Mouse (Mus musculus) gonadal fat pad, adult 2 months (tissue): ENCODE results near the gene Aff1. TPM values are rescaled to one million over a fixed set of nuclear protein-coding genes. Genes with fewer than 3 reads are reported as not detected.

ENCODE experiments used
- DNase-seq: peaks from one replicate; pipeline ENCODE4 v3.0.0-alpha.2; 2012; ENCODE audit warnings: low read depth
- polyA plus RNA-seq: library from polyadenylated mRNA; depleted of rRNA; stranded (reverse); fragments of >200 nt; gene quantifications from 2 replicates; pipeline ENCODE4 v1.2.3, GENCODE M21; 2012

Gene Aff1
- polyA plus RNA-seq, 1 experiment = 13.5 TPM

DNA sequence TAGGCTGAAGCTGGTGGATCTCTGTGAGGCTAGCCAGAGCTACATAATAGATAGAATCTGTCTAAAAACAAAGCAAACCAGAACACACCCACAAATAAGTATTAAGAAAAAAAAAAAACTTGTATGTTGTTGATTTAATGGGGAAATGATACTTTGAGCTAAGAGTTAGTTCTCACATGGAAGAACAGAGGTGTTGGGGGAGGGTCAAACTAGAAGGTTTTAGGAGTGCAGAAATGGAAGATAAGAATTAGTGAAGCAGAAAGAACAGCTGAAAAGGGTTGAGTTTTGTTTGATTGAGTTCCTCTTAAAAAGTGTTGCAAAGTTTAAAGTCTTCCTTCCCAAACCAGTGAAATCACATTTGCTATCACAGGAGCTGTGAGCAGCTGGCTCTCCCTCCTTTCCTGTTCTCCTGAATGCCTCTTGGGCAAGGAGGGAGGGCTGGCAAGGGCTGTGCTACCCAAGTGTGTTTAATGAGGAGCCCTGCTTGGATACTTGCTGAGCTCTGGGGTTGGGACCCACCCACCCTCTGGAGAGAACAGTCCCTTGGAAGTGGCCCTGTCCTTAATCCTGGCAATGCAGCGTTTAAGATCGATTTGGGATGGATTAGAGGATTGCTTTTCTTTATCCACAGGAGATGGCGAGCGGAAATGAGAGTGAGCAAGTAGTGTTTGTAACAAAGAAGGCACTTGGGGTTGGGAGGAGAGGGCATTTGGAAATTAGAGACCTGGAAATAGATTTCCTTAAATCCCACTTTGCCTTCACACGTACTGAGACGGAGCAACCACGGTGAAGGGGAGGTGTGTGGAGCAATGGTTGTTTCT, 57.5 kb downstream of the Aff1 start:
- DNase-seq = no peak

DNA sequence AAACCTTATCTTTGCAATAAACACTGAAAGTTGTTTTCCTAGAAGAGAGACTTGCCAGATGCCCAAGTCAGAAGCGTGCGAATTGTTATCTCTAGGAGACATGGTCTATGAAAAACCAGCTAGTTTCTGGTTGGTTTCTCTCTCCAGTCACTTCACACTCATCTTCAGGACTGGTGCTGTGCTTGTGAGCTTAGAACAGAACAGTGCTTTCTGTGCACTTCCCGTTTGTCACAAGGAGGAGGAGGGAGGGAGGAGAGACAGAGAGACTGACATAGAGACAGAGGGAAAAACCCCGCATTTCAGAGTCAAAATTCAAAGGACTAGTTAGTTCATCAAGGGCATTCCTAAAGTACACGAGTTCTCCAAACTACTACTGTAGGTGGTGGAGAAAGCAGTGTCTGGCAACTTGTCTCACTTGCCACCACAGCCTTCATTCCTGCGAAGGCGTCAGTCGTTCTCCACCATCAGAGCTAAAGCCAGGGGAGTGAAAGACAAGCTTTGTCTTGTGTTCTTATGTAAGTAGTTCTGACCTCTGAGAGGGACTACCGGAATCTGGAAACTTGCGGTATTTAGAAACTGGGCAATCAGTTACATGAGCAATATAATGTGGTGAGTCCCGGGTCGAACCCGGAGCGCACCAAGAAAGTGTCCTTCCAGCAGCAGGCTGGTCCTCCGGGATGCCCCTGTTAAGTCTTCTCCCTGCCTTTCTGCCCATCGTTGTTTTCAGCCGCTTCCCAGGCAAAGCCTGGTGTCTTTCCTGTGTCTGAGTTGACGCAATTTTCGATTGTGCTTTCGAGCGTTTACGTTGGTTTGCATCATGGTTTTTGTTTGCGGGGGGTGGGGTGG, 60.7 kb downstream of the Aff1 start:
- no peak for DNase-seq

DNA sequence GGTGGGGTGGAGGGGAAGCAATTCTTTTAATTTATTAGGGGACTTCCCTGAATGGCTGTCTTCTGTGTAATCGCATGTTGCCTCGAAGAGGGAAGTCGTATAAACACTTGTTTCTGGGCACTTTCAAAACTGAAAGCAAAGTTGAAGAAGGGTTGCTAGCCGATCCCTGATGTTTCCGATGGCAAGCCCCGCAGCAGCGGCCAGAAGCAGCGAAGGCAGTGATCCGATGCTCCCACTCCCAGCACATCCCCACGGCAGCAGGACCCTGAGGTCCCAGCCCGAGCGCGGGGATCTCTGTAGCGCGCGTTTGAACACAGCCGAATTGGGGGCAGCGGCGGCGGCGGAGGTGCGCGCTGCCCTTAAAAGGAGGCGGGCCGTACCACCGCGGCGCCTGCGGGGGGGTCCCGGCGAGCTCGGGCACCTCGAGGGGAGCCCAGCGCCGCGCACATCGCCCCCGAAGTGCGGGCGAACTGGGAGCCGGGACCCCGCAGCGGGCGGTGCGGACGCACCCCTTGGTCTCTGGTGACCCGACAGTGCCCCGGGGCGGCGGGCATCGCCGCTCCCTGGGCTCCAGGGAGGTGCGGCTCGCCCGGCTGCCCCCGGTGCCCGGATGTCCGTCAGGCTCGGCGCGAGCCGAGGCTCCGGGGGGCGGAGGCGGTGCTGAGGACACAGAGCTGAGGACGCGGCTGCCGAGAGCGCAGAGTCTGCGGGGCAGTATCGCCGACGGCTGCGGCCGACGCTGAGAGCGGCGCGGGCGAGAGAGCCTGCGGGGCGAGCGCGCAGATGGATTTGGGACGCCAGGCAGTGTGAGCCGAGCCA, 61.5 kb downstream of the Aff1 start:
- DNase-seq = no peak

DNA sequence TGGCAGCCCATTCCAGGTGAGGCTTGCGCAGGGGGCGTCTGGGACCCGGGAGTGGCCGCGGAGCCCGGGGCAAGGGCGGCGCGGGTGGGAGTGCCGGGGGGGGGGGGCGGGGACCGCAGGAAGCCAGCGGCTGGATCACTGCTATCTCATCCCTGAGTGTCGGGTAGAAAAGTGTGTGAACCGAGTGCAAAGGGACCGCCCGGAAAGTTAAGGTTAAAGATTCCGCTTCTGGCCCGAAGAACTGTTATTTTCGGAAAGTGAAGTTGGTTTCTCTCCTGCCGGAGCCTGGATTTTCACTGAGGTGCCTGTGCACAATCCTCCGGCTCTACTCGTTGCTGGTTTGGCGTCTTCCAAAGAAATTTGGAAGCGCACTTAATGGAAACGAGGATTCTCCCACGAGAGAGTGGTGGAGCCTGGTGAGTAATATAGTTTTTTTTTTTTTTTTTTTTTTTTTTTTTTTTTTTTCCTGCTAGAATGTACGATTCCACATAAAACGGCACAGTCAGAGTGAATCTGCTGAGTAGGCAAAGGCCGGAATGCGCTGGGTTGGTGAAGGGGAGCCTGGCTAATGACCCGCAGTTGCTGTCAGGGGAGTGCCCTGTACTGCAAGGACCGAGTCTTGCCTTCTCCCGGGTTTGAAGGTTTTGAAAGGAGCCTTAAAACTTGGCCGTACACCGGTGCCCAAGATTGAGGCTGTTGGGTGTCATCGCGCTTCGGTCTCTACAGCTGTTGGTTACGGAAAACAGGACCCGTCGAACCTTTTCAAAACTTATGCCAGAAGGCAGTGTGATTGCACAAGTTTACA, 62.4 kb downstream of the Aff1 start:
- DNase-seq = no peak

DNA sequence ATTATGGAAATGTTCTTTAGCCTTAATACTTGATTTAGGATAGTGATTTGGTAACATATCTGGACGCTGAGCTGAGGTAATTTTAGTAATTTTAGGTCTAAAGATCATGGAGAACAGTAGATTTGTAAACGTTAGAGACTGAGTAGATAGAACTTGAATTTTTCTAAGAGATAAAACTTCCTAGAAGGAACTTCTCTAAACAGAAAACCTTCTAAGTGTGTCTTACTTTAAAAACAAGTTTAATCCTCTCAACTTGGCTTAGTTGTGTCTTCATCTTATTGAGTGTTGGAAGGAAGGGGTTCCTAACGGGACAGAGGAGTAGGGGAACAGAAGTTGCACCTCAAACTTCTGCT, 62.9 kb downstream of the Aff1 start:
- DNase-seq = no peak

DNA sequence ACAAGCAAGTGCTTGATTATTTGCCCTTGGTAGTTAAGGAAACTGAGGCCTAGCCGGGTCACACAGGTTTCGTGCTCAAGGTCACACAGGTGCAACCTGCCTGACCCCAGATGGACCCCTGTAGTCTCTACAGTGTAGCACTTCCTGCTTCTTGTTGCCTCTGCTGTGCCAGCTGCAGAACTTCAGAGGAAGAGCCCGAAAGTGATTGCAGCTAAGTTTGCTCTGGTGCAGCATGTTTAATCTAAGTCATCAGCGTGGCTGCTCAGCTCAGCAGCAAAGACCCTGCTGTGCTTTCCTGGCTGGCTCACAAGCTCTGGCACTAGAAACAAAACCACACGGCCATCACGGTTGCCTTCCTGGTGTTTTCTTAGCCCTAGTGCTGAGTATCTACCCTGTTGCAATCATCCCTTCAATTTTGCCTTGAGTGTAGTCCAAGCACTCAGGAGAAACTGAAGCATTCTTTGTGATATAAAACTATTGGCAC, 64.1 kb downstream of the Aff1 start:
- DNase-seq = no peak

DNA sequence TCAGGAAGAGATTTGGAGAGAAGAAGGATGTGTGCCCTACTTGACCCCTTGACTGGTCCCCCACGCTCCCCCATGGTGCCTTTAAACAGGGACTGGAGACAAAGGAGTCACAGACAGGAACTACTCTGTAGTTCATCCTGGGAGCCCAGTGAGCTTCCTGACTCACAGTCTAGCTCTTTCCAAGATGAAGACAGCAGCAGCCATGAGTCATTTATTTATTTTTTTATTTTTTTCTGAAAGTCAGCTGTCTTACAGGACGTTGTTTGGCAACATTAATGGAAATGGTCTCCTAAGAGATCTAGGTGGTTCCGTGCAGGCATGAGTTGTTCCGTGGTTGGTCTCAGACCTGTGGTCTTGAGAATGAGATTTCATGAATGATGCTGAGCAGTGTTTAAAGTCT, 66.3 kb downstream of the Aff1 start:
- no peak for DNase-seq

DNA sequence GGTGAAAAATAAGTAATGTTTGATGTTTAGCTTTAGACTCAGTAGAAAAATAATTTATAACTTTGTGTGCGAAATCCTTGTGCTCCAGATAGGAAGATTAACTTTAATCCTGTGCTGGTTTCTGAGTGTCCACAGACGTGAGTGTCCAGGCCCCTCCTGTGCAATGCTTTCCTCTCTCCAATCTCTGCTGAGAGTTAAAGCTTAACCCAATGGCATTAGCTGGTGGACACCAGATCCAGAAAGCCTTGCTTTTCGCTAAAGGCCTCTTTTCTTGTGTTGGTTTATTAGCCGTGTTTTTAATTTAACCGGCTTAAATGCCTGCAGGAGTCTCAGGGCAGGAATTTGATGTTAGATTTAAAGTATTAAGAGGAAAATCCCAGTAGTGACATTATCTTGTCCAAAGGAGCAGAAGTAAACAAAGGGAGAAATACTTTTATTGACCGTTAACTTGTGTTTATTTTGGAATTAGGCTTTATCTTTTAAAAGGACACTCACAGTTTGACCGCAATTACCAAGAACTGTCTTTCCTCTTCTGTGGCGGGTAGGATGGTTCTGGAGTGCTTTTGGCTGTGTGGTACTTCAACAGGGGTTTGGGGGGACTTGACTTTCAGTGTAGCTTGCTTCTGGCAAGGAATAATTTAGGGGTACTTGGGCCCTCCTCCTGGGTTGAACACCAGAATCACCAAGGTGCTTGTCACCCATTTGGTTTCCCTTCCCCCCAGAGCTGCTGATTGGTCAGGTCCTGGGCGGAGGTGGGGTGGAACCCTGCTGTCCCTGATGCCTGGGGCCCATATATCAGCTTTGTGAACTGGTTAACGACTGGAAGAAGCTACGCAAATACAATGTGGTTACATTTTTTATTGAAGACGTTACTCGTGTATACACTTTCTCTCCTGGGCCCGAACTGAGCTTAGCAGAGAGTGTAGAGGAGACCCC, 67.6 kb downstream of the Aff1 start:
- no peak for DNase-seq

DNA sequence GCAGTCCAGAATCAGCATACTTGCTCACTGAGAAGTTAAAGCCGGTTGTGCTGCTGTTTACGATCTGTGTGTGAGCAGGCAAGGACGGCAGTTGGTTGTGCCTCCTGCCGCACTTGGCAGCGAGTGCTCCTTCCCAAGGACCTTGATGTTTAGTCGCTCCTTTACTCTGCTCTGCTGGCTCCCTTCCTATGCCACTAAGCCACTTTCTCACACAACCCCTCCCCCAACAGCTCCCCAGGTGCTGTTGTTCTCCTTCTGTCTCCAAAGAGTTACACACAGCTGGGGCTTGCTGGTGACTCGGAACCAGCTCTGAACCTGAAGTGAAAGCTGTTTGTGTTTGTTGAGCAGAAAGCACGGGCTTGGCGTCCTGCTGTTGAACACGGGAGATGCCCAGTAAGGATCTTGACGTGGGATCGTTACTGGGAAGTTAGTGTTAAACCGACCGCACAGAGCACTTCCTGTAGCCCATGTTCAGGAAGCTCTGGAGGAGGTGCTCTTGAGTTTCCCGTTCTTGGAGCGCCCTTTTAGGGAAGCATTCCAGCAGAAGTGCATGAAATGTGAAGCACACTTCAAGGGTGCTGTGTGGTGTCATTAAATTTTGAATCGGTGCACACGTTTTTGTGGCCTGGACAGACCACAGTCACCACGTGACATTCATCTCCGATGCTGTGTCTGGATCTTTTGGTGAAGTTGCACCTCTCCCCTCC, 68.4 kb downstream of the Aff1 start:
- DNase-seq = no peak

DNA sequence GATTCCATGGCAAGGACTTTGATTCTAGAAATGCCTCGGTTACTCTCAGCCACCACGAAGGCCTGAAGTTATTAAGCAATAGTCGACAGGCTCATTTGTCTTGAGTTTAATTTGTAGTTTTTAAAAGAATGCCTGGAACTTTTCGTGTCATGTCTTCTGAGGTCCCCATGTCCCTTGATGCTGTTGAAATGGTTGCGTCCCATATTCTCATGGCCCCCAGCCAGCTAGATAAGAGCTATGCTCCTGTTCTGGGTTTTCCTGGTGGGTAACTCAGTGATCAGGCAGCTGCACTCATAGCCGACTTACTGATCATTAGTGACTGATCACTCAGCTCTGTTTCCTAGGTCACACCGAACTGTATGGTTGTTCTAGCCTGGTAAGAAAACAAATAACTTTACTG, 69.6 kb downstream of the Aff1 start:
- no peak for DNase-seq

DNA sequence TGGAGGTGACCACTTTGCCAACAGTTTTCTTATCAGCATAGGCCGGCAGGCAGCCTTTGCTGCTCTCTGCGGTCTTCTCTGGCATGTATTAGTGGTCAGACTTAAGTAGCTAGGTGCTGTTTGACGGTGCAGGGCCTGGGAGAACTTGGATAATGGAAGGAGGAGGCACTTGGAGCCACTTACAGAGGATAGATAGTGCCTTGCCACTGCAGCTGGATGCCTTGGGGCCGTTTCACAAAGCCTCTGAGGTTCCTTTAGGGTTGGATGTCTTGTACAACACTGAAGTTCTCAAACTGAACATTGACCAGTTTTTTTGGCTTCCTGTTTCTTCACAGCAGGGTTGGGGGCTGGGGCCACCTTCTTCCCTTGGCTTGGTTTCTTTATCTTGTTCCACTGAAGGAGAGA, 70.7 kb downstream of the Aff1 start:
- DNase-seq = no peak

DNA sequence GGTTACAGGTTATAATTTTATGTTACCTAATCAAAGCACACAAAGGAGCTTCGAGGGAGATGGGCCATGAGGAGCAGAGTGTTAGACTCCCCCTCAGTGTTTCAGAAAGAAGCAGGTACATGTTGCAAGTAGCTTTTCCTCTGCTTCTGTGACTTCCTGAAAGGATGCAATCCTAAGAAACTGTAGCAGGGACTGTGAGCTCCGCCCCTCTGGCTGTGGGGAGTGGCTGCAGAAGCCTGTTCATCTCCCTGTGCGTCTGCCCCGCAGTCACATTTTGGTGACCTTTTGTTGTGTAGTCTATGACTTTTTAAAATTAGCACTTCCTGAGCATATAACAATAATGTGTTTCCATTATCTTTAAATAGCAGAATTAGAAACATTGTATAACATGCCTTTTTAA, 73.2 kb downstream of the Aff1 start:
- no peak for DNase-seq

DNA sequence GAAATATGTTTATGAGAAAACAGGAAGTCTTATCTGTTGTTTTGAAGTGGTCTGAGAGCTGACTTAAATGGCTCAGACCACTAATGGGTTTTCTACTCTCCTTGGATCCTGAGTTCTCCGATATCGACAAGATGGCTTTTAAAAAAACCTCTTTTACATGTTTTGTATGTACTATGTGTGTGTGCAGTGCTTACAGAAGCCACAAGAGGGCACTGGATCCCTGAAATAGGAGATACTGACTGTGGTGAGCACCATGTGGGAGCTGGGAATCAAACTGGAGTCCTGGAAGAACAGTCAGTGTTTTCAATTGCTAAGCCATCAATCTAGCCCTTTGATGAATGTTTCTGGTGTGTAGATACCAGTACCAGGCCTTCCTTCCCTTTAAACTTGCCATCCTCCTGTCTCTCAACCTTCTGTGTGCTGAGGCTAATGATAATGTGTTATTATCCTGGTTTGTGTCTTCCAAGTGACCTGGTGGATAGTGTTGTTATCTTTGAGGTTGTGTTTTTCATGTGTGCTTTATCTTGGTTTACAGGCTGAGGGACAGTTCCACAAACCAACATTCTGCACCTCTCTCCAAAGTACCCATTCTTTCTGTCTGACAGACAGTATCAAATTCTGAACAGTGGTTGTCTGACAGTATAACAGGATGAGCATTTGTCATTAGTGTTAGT, 73.7 kb downstream of the Aff1 start:
- DNase-seq = no peak

DNA sequence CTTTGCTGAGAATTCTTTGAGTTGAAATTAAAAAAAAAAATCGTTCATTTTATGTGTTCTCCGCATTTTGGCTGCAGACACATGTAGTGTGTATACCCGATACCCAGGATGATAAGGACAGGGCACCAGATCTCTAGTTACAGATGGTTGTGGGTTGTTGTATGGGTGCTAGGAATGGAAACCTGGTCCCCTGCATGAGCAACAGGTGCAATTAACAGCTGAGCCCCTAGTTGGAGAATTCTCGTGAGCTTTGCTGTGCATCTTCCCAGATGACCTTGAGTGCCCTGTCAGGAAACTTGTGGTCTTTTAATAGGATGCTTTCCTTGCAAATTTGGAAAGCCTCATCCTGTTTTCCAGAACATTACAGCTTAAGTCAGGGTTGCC, 74.2 kb downstream of the Aff1 start:
- no peak for DNase-seq

DNA sequence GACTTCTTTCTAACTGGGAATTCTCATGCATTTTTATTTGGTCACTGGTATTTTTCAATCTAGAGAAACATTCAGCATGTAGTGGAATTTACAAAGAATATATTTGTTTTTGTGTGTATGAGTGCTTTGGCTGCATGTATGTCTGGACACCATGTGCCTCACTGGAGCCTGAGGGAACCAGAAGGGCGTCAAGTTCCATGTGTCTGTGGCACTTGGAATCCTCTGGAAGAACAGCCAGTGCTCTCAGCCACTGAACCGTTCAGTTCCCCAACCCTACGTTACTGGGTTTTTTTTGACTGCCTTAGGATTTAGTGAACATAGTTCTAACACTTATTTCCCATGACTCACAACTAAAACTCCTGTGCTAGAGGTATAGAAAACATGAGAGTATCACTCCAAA, 76.8 kb downstream of the Aff1 start:
- DNase-seq = no peak

DNA sequence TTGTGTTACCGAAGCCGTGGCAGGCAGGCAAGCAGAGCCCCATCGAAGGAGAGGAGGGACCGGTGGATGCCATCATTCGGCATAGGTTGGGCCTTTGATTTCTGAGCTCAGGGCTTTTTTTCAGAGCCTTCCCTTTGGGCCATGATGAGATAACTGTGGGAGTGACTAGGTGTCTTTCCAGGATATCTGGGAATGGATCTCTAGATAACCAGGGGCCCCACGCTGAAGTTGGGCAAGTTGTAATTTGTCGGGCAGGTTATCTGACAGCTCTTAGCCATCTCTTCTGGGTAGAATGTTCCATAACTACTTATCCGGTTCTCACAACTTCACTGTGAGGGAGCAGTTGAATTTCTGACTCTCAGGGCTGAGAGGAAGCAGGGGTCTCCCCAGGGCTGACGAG, 77.5 kb downstream of the Aff1 start:
- DNase-seq = no peak

DNA sequence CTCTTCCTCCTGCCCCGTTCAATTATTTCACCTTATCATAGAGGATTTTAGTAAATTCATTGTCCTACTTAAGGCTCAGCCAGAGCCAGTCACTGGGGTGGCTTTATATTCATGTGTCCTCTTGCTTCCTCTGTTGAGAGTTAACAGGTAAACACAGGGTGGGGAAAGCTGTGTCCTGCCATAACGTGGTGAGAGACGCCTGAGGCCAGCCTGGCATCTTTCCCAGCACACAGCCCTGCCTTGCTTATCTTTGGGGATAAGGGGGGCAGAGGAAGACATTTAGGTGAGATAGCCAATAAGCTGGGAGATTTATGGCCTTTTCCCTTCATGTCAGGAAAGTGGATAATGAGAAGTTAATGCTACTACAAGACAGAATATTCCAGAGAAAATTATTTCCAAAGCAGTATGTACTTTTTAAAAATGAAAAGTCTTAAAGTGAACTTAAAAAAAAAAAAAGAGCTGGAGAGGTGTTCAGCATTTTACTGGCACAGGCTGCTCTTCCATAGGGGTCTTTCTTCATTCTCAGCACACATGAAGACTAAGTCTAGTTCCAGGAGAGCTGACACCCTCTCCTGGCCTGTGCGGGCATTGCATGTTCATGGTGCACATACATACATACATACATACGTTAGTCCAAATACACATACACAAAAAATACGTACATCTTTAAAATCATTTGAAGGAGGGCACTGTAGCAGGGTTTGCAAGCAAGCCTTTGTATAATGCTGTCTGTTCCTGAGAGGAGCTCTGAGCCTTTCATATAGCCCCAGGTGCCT, 78.5 kb downstream of the Aff1 start:
- no peak for DNase-seq

DNA sequence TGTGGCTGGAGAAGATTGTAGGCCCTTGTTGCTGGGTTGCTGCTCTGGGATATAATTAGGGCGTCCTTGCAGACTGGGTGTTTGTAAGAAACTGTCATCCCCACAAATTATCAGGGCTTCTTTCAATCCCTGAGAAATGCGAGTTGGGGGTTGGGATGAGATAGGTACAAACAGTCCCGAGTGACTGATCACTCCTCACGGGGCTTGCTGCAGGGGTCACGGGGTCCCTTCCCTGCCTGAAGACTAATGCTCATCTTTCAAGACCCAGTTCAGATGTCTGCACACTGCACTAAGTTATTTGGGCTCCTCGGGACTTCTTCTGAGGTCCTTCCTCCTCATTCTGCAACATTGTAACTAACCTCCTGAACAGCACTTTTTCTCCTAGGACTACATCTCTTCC, 79.2 kb downstream of the Aff1 start:
- no peak for DNase-seq
